Mouse (Mus musculus): Measurements from ENCODE around the gene Metrn. TPM values are rescaled to one million over a fixed set of nuclear protein-coding genes. Genes with fewer than 3 reads are reported as not detected.

Gene Metrn
- polyA plus RNA-seq, 1 experiment: 14.6 TPM

DNA sequence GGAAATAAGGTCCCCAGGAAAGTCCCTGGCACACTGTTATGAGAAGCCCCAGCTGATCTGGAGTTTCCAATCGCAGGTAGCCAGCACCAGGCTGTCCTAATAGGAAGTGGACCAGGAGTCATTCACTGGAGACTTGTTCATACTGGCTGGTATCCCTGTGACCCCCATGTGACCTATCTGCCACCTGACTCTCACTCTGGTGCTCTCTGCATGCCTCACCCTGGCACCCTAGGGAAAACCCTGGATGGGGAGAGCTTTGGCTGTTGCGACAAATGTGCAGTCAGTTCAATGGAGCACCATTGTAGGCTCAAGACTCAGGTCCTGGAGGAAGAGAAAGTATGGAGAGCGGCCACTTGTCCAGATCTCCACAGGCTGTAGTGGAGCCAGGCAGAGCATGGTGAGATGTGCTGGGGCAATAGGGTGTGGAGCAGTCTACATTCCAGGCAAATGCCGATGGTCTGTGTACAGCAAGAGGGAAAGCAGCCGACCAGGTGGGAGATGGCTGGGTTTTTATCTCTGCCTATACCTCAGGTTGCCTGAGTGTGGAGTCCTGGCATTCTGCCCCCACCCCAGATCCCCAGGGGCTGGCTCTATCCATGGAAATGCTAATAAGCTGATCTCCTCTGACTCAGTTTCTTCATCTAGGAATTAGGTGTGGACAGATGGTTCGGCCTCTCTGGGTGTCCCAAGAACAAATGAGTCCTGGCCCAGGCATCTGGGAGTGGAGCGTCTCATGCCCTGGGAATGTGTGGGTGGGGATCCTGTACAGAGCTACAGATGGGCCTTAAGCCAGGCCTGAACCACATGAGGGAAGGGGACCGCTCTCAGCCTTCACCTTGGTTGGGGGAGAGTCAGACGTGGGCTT, 40.3 kb downstream of the Metrn start:
- Histone ChIP-seq H3K4me3 (ENCODE audit: insufficient read depth, low read length) (no peak overlapping the region), H3K4me1 (ENCODE audit: control insufficient read depth, insufficient read depth, low read length) (peaks cover 13% of the 10 kb centered on the region), H3K27ac (ENCODE audit: insufficient read depth, low read depth, low read length) (no peak overlapping the region)
- TF ChIP-seq CTCF (IDR thresholded peaks at IDR 0.05; ENCODE audit: low read depth, low read length) (no peak), POLR2A (IDR thresholded peaks at IDR 0.05; ENCODE audit: borderline replicate concordance, low read depth, low read length) (no peak)

GRCm38 (mm10) chr17:25755627-25756377, 41.1 kb downstream of the Metrn start:
- H3K27ac ChIP-seq (ENCODE audit: insufficient read depth, low read depth, low read length): no peak overlapping the region
- H3K4me1 ChIP-seq (ENCODE audit: control insufficient read depth, insufficient read depth, low read length): peaks cover 8% of the 10 kb centered on the region
- no peak overlapping the region for H3K4me3 ChIP-seq (ENCODE audit: insufficient read depth, low read length)
- TF ChIP-seq CTCF (IDR thresholded peaks at IDR 0.05; ENCODE audit: low read depth, low read length): no peak
- TF ChIP-seq POLR2A (IDR thresholded peaks at IDR 0.05; ENCODE audit: borderline replicate concordance, low read depth, low read length): no peak

- TF ChIP-seq CTCF (IDR thresholded peaks at IDR 0.05; ENCODE audit: low read depth, low read length) (no peak), POLR2A (IDR thresholded peaks at IDR 0.05; ENCODE audit: borderline replicate concordance, low read depth, low read length) (no peak)
- H3K4me1 ChIP-seq (ENCODE audit: control insufficient read depth, insufficient read depth, low read length): peaks cover 2% of the 10 kb centered on the region; the same call in 1 of the 2 replicates
- no peak overlapping the region for H3K27ac ChIP-seq (ENCODE audit: insufficient read depth, low read depth, low read length)
- no peak overlapping the region for H3K4me3 ChIP-seq (ENCODE audit: insufficient read depth, low read length)
Observed at GRCm38 (mm10) chr17:25755086-25755485, 41.9 kb downstream of the Metrn start.

DNA sequence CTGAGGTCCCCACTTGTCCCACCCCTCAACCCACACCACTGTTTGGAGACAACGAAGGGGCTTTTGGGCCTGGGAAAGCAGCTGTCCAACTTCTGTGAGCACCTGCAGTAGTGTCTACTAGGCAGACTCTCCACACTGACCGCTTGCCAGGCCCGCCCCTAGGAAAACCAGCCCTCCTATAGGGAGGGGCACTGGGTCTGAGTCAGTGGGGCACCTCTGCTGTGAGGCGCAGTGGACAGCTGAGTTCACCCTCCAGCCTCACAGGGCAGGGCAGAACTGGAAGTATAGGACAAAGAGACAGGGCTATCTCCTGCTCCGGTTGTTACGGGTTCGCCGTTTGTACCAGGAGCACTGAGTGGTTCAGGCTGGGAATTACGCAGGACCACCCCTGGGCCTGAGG, 42.7 kb downstream of the Metrn start, which contains the start of gene Msln:
TSS of gene Msln (minus strand) at position 138 of the 400 bp plus-strand sequence.
- TF ChIP-seq POLR2A (IDR thresholded peaks at IDR 0.05; ENCODE audit: borderline replicate concordance, low read depth, low read length) (no peak), CTCF (IDR thresholded peaks at IDR 0.05; ENCODE audit: low read depth, low read length) (no peak)
- Histone ChIP-seq H3K4me3 (ENCODE audit: insufficient read depth, low read length) (no peak within 1 kb of the TSS), H3K4me1 (ENCODE audit: control insufficient read depth, insufficient read depth, low read length) (no peaks in the 10 kb centered on the region), H3K27ac (ENCODE audit: insufficient read depth, low read depth, low read length) (no peak within 1 kb of the TSS)

GRCm38 (mm10) chr17:25751446-25751845, 45.5 kb downstream of the Metrn start:
- Histone ChIP-seq H3K4me1 (ENCODE audit: control insufficient read depth, insufficient read depth, low read length) (no peaks in the 10 kb centered on the region), H3K4me3 (ENCODE audit: insufficient read depth, low read length) (no peak overlapping the region), H3K27ac (ENCODE audit: insufficient read depth, low read depth, low read length) (no peak overlapping the region)
- no peak for TF ChIP-seq CTCF (IDR thresholded peaks at IDR 0.05; ENCODE audit: low read depth, low read length)
- TF ChIP-seq POLR2A (IDR thresholded peaks at IDR 0.05; ENCODE audit: borderline replicate concordance, low read depth, low read length): no peak

DNA sequence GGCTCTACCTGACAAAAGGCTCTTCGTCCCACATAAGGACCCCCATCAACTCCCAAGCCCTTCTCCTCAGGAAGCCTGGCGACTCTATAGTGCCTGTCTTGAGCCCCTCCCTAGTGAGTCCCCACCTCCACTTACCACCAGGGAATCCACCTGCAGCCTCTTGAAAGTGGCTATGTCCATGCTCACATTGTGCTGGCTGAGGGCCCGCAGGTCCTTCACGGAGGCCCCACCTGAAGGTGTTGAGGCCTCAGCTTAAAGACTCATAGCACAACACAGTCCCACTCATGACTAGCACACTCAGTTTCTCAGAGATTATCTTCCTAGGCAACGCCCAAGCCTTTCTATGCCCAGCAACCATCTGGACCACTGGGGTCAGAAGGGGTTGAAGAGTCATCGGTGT, 47.6 kb downstream of the Metrn start:
- no peak overlapping the region for H3K27ac ChIP-seq (ENCODE audit: insufficient read depth, low read depth, low read length)

DNA sequence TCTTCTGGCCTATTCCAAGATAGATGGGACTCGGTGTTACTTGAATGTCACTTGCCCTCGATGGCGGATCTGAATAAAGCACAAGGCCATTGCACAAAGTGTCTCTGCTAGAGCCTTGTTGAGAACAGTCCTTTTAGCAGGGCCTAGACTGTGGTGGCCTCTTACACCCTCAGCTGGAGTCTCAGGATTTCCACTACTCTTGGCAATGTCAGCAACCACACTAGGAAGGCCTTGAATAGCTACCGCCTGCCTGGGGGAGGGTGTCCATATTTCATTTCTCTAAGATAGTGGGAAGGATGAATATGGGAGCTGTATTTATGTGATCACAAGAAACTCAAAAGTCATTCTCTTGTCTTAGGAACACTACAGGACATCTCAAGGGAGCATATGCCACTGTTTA, 48.7 kb downstream of the Metrn start:
- Histone ChIP-seq H3K4me1 (ENCODE audit: control insufficient read depth, insufficient read depth, low read length) (no peaks in the 10 kb centered on the region), H3K4me3 (ENCODE audit: insufficient read depth, low read length) (no peak overlapping the region), H3K27ac (ENCODE audit: insufficient read depth, low read depth, low read length) (no peak overlapping the region)
- no peak for TF ChIP-seq CTCF (IDR thresholded peaks at IDR 0.05; ENCODE audit: low read depth, low read length)
- no peak for TF ChIP-seq POLR2A (IDR thresholded peaks at IDR 0.05; ENCODE audit: borderline replicate concordance, low read depth, low read length)

More for the DNA sequence above, 47.6 kb downstream of the Metrn start:
- TF ChIP-seq POLR2A (IDR thresholded peaks at IDR 0.05; ENCODE audit: borderline replicate concordance, low read depth, low read length): no peak
- no peak overlapping the region for H3K4me3 ChIP-seq (ENCODE audit: insufficient read depth, low read length)
- no peaks in the 10 kb centered on the region for H3K4me1 ChIP-seq (ENCODE audit: control insufficient read depth, insufficient read depth, low read length)

- no peak overlapping the region for H3K27ac ChIP-seq (ENCODE audit: insufficient read depth, low read depth, low read length)
- H3K4me1 ChIP-seq (ENCODE audit: control insufficient read depth, insufficient read depth, low read length): no peaks in the 10 kb centered on the region
- TF ChIP-seq POLR2A (IDR thresholded peaks at IDR 0.05; ENCODE audit: borderline replicate concordance, low read depth, low read length): no peak
- no peak for TF ChIP-seq CTCF (IDR thresholded peaks at IDR 0.05; ENCODE audit: low read depth, low read length)
- no peak overlapping the region for H3K4me3 ChIP-seq (ENCODE audit: insufficient read depth, low read length)
Observed at GRCm38 (mm10) chr17:25744311-25744710, 52.6 kb downstream of the Metrn start.

GRCm38 (mm10) chr17:25743831-25744230, 53.1 kb downstream of the Metrn start:
- H3K27ac ChIP-seq (ENCODE audit: insufficient read depth, low read depth, low read length): no peak overlapping the region
- H3K4me1 ChIP-seq (ENCODE audit: control insufficient read depth, insufficient read depth, low read length): no peaks in the 10 kb centered on the region
- H3K4me3 ChIP-seq (ENCODE audit: insufficient read depth, low read length): no peak overlapping the region
- no peak for TF ChIP-seq POLR2A (IDR thresholded peaks at IDR 0.05; ENCODE audit: borderline replicate concordance, low read depth, low read length)
- TF ChIP-seq CTCF (IDR thresholded peaks at IDR 0.05; ENCODE audit: low read depth, low read length): no peak

Other genes starting within 250 kb of the Metrn start
- not detected in 2 replicates for gene Sox8, start 226.4 kb downstream of the Metrn start, polyA plus RNA-seq (2012; ENCODE audit: insufficient read depth, insufficient read length, missing spikeins)
- 21.4 and 22.5 TPM in 2 replicates for gene Lmf1, start 218.1 kb downstream of the Metrn start, polyA plus RNA-seq (2012; ENCODE audit: insufficient read depth, insufficient read length, missing spikeins)
- gene Gng13, start 80.0 kb downstream of the Metrn start, polyA plus RNA-seq (2012; ENCODE audit: insufficient read depth, insufficient read length, missing spikeins): not detected in 2 replicates
- gene Chtf18, start 69.7 kb downstream of the Metrn start, polyA plus RNA-seq (2012; ENCODE audit: insufficient read depth, insufficient read length, missing spikeins): 7.4 and 14.1 TPM in 2 replicates
- 10.1 and 10.2 TPM in 2 replicates for gene Rpusd1, start 69.5 kb downstream of the Metrn start, polyA plus RNA-seq (2012; ENCODE audit: insufficient read depth, insufficient read length, missing spikeins)
- gene Mslnl, start 61.1 kb downstream of the Metrn start, polyA plus RNA-seq (2012; ENCODE audit: insufficient read depth, insufficient read length, missing spikeins): not detected in 2 replicates
- gene Msln, start 42.8 kb downstream of the Metrn start, polyA plus RNA-seq (2012; ENCODE audit: insufficient read depth, insufficient read length, missing spikeins): not detected in 2 replicates
- 36.9 and 40.9 TPM in 2 replicates for gene Narfl, start 23.4 kb downstream of the Metrn start, polyA plus RNA-seq (2012; ENCODE audit: insufficient read depth, insufficient read length, missing spikeins)
- gene Haghl, start 11.5 kb downstream of the Metrn start, polyA plus RNA-seq (2012; ENCODE audit: insufficient read depth, insufficient read length, missing spikeins): 30.4 and 31.0 TPM in 2 replicates
- not detected in 2 replicates for gene Ccdc78, start 10.6 kb downstream of the Metrn start, polyA plus RNA-seq (2012; ENCODE audit: insufficient read depth, insufficient read length, missing spikeins)
- 64.5 and 70.6 TPM in 2 replicates for gene Fam173a, start 4.2 kb downstream of the Metrn start, polyA plus RNA-seq (2012; ENCODE audit: insufficient read depth, insufficient read length, missing spikeins)
- not detected in 2 replicates for gene AC134908.4, start 1.5 kb downstream of the Metrn start, polyA plus RNA-seq (2012; ENCODE audit: insufficient read depth, insufficient read length, missing spikeins)
- gene Fbxl16, start 11.9 kb upstream of the Metrn start, polyA plus RNA-seq (2012; ENCODE audit: insufficient read depth, insufficient read length, missing spikeins): not detected in 2 replicates
- 11.9 and 14.0 TPM in 2 replicates for gene Wdr24, start 26.5 kb upstream of the Metrn start, polyA plus RNA-seq (2012; ENCODE audit: insufficient read depth, insufficient read length, missing spikeins)
- 16.3 and 18.0 TPM in 2 replicates for gene Jmjd8, start 31.7 kb upstream of the Metrn start, polyA plus RNA-seq (2012; ENCODE audit: insufficient read depth, insufficient read length, missing spikeins)
- 84.9 and 89.7 TPM in 2 replicates for gene Stub1, start 36.3 kb upstream of the Metrn start, polyA plus RNA-seq (2012; ENCODE audit: insufficient read depth, insufficient read length, missing spikeins)
- gene Rhbdl1, start 40.2 kb upstream of the Metrn start, polyA plus RNA-seq (2012; ENCODE audit: insufficient read depth, insufficient read length, missing spikeins): 1.6 and 3.7 TPM in 2 replicates
- 1.5 TPM in 1 of 2 replicates, not detected in the other for gene Gm20683, start 44.6 kb upstream of the Metrn start, polyA plus RNA-seq (2012; ENCODE audit: insufficient read depth, insufficient read length, missing spikeins)
- 30.8 and 35.1 TPM in 2 replicates for gene Rhot2, start 47.7 kb upstream of the Metrn start, polyA plus RNA-seq (2012; ENCODE audit: insufficient read depth, insufficient read length, missing spikeins)
- gene Wdr90, start 64.4 kb upstream of the Metrn start, polyA plus RNA-seq (2012; ENCODE audit: insufficient read depth, insufficient read length, missing spikeins): 11.7 and 13.1 TPM in 2 replicates
- 10.3 and 16.6 TPM in 2 replicates for gene Mcrip2, start 71.6 kb upstream of the Metrn start, polyA plus RNA-seq (2012; ENCODE audit: insufficient read depth, insufficient read length, missing spikeins)
- gene Mettl26, start 77.9 kb upstream of the Metrn start, polyA plus RNA-seq (2012; ENCODE audit: insufficient read depth, insufficient read length, missing spikeins): 16.1 and 17.0 TPM in 2 replicates
- gene Wfikkn1, start 83.7 kb upstream of the Metrn start, polyA plus RNA-seq (2012; ENCODE audit: insufficient read depth, insufficient read length, missing spikeins): 0.84 and 1.4 TPM in 2 replicates
- gene Rab40c, start 122.6 kb upstream of the Metrn start, polyA plus RNA-seq (2012; ENCODE audit: insufficient read depth, insufficient read length, missing spikeins): 30.0 and 32.8 TPM in 2 replicates
- 51.1 and 53.4 TPM in 2 replicates for gene Pigq, start 147.8 kb upstream of the Metrn start, polyA plus RNA-seq (2012; ENCODE audit: insufficient read depth, insufficient read length, missing spikeins)
- not detected in 2 replicates for gene Nhlrc4, start 147.8 kb upstream of the Metrn start, polyA plus RNA-seq (2012; ENCODE audit: insufficient read depth, insufficient read length, missing spikeins)
- not detected in 2 replicates for gene A930017K11Rik, start 155.4 kb upstream of the Metrn start, polyA plus RNA-seq (2012; ENCODE audit: insufficient read depth, insufficient read length, missing spikeins)
- gene Capn15, start 188.7 kb upstream of the Metrn start, polyA plus RNA-seq (2012; ENCODE audit: insufficient read depth, insufficient read length, missing spikeins): 12.1 and 12.7 TPM in 2 replicates

Data from bone marrow macrophage, adult 2 months (primary cell).